Mouse (Mus musculus): ENCODE results near the gene Trim9. TPM values are rescaled to one million over a fixed set of nuclear protein-coding genes. Genes with fewer than 3 reads are reported as not detected.

Gene Trim9
- polyA plus RNA-seq, 1 experiment: 0.74 TPM

DNA sequence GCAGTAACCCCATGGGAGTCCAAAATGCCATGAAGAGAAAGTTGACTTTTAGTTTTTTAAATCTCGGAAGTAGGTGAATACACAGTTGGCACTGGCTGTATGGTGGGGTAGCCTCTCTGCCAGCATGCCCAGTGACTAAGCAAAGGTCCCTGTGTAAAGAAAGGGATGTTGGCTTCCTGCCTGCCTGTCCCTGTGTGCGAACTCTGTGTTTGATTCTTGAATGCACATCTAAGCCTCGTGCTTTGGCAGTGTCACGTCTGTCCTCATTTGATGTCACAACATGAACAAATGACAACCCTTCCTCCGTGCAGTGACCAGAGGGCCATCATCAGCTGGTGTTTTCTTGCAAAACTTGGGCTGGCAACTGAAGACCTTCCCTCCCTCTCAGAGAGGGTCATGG is 151.1 kb downstream of the Trim9 start:
- TF ChIP-seq CTCF (IDR thresholded peaks at IDR 0.05; ENCODE audit: borderline replicate concordance, insufficient read depth, low read length) (no peak), POLR2A (IDR thresholded peaks at IDR 0.05; ENCODE audit: low read depth, low read length) (no peak)
- Histone ChIP-seq H3K4me1 (ENCODE audit: control insufficient read depth, insufficient read depth, low read length) (no peaks in the 10 kb centered on the region), H3K27ac (ENCODE audit: insufficient read depth, low read length) (no peak overlapping the region), H3K4me3 (ENCODE audit: insufficient read depth, low read length) (no peak overlapping the region)

DNA sequence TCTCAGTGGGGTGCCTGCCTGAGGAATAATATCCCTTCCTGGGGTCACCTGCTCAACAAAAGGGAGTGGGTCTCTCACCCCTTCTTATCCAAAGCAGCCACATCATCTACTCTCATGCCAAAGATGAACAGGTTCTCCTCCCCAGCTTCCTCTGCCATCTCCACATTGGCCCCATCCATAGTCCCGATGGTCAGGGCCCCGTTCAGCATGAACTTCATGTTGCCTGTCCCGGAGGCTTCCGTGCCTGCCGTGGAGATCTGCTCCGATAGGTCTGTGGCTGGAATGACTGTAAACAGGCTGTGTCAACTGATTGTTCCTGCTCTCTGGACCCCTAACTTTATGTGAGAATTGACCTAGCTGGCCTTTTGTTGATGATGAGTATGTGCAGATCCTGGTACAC is 152.0 kb downstream of the Trim9 start:
- H3K4me1 ChIP-seq (ENCODE audit: control insufficient read depth, insufficient read depth, low read length): no peaks in the 10 kb centered on the region
- no peak for TF ChIP-seq POLR2A (IDR thresholded peaks at IDR 0.05; ENCODE audit: low read depth, low read length)
- TF ChIP-seq CTCF (IDR thresholded peaks at IDR 0.05; ENCODE audit: borderline replicate concordance, insufficient read depth, low read length): no peak
- no peak overlapping the region for H3K4me3 ChIP-seq (ENCODE audit: insufficient read depth, low read length)
- H3K27ac ChIP-seq (ENCODE audit: insufficient read depth, low read length): no peak overlapping the region

Other genes with a start within 250 kb of the Trim9 start
- gene Nin, start 233.9 kb downstream of the Trim9 start, polyA plus RNA-seq (2011; ENCODE audit: insufficient read length, low read depth, missing spikeins): 14.0 and 14.2 TPM in 2 replicates
- not detected in 2 replicates for gene Abhd12b, start 193.5 kb downstream of the Trim9 start, polyA plus RNA-seq (2011; ENCODE audit: insufficient read length, low read depth, missing spikeins)
- gene Pygl, start 116.1 kb downstream of the Trim9 start, polyA plus RNA-seq (2011; ENCODE audit: insufficient read length, low read depth, missing spikeins): 4.8 and 6.6 TPM in 2 replicates
- gene Tmx1, start 105.5 kb upstream of the Trim9 start, polyA plus RNA-seq (2011; ENCODE audit: insufficient read length, low read depth, missing spikeins): 89.2 and 95.7 TPM in 2 replicates